Mouse (Mus musculus): ENCODE data around the gene Filip1. TPM values are rescaled to one million over a fixed set of nuclear protein-coding genes. Genes with fewer than 3 reads are reported as not detected.

The Filip1 gene
- polyA plus RNA-seq, 1 experiment from 2014 or later = 2.5 TPM

- Histone ChIP-seq H3K4me1 (ENCODE audit: control insufficient read depth, insufficient read depth, low read depth, low read length) (no peaks in the 10 kb centered on the region), H3K27me3 (replicated peaks; ENCODE audit: control insufficient read depth, insufficient read depth, low read length) (no peaks in the 10 kb centered on the region; the same call in 1 of the 2 replicates), H3K4me2 (ENCODE audit: low read length) (no peak overlapping the region), H3K36me3 (ENCODE audit: control insufficient read depth, insufficient read depth, low read length) (no peaks in the 10 kb centered on the region), H3K9me3 (ENCODE audit: control insufficient read depth, low read length) (no peaks in the 10 kb centered on the region), H3K27ac (ENCODE audit: low read depth, low read length) (no peak overlapping the region), H3K9ac (ENCODE audit: low read depth, low read length) (no peak overlapping the region), H3K4me3 (ENCODE audit: low read length) (no peak overlapping the region)
- WGBS = 92% methylated on average over 2 of the region's 2 CpGs
- no peak for ATAC-seq
These were observed 64.7 kb downstream of the Filip1 start for GRCm38 (mm10) chr9:79947973-79948372.

- no peak for ATAC-seq
- Histone ChIP-seq H3K27me3 (replicated peaks; ENCODE audit: control insufficient read depth, insufficient read depth, low read length) (no peaks in the 10 kb centered on the region; the same call in 1 of the 2 replicates), H3K4me2 (ENCODE audit: low read length) (no peak overlapping the region), H3K27ac (ENCODE audit: low read depth, low read length) (no peak overlapping the region), H3K36me3 (ENCODE audit: control insufficient read depth, insufficient read depth, low read length) (no peaks in the 10 kb centered on the region), H3K9ac (ENCODE audit: low read depth, low read length) (no peak overlapping the region), H3K9me3 (ENCODE audit: control insufficient read depth, low read length) (no peaks in the 10 kb centered on the region), H3K4me3 (ENCODE audit: low read length) (no peak overlapping the region), H3K4me1 (ENCODE audit: control insufficient read depth, insufficient read depth, low read depth, low read length) (no peaks in the 10 kb centered on the region)
- WGBS = 87% methylated on average over 3 of the region's 3 CpGs
These were observed 65.2 kb downstream of the Filip1 start for GRCm38 (mm10) chr9:79947414-79947813.

GRCm38 (mm10) chr9:79944872-79945271 lies 67.8 kb downstream of the Filip1 start:
- H3K27ac ChIP-seq (ENCODE audit: low read depth, low read length) = no peak overlapping the region
- H3K27me3 ChIP-seq (replicated peaks; ENCODE audit: control insufficient read depth, insufficient read depth, low read length) = no peaks in the 10 kb centered on the region
- H3K4me1 ChIP-seq (ENCODE audit: control insufficient read depth, insufficient read depth, low read depth, low read length) = no peaks in the 10 kb centered on the region
- H3K9me3 ChIP-seq (ENCODE audit: control insufficient read depth, low read length) = no peaks in the 10 kb centered on the region
- no peak overlapping the region for H3K4me3 ChIP-seq (ENCODE audit: low read length)
- H3K4me2 ChIP-seq (ENCODE audit: low read length) = no peak overlapping the region
- no peak overlapping the region for H3K9ac ChIP-seq (ENCODE audit: low read depth, low read length)
- no peaks in the 10 kb centered on the region for H3K36me3 ChIP-seq (ENCODE audit: control insufficient read depth, insufficient read depth, low read length)
- WGBS = 83% methylated on average over 6 of the region's 6 CpGs
- ATAC-seq = no peak

DNA sequence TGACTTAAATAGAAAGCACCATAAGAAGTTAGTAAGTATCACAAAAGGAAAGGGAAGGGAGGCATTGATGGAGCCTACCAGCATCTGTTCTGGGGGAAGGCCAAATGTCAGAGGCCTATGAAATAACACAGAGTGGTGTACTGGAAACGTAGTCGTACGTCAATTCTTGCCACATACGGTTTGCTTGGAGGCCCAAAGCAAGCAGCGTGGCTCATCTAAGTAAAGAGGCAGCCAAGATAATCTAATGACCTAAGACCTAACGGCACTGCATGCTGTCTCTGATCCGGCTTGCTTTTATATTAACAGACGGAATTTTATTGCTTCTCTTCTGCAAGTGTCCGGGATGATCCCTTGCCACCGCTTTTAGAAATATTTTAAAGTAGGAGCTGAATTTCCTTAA lies 68.7 kb downstream of the Filip1 start:
- no peak overlapping the region for H3K4me2 ChIP-seq (ENCODE audit: low read length)
- no peak overlapping the region for H3K4me3 ChIP-seq (ENCODE audit: low read length)
- H3K36me3 ChIP-seq (ENCODE audit: control insufficient read depth, insufficient read depth, low read length) = no peaks in the 10 kb centered on the region
- H3K4me1 ChIP-seq (ENCODE audit: control insufficient read depth, insufficient read depth, low read depth, low read length) = no peaks in the 10 kb centered on the region
- H3K9me3 ChIP-seq (ENCODE audit: control insufficient read depth, low read length) = no peaks in the 10 kb centered on the region
- no peak overlapping the region for H3K27ac ChIP-seq (ENCODE audit: low read depth, low read length)
- WGBS = 62% methylated on average over 10 of the region's 10 CpGs
- no peak overlapping the region for H3K9ac ChIP-seq (ENCODE audit: low read depth, low read length)
- no peaks in the 10 kb centered on the region for H3K27me3 ChIP-seq (replicated peaks; ENCODE audit: control insufficient read depth, insufficient read depth, low read length)
- no peak for ATAC-seq

DNA sequence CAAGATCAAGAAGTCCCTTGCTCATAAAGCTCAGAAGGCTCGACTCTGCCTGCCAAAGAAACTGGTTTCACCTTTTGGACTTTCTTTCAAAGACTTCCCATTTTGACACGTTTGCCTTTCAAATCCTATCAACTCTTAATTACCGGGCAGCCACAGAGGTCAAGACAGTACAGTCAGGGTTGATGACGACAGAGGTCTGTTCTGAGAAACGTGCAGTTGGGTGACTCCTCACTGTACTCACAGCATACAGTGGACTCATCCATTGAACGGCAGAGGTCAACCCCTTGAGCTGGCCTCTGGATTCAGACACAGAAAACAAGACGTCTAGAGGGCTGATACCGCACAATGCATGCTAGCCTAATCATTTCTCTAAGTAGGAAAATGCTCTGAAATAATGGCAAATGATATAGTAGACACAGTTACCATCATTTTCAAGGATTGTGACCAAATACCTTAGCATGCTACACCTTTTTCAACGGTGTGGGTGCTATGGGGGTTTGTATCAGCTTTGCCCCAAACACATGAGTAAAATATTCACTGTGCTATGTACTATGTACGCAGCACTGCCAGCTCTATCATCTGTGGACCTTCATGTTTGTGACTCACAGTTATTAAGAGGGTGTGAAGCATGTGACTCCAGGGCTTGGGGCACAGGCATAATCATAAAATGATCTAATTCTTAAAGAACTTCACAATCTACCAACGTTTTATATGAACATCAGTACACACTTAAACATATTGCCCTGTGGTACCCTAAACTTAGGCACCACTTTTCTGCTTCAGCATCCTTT lies 74.0 kb downstream of the Filip1 start:
- Histone ChIP-seq H3K4me2 (ENCODE audit: low read length) (no peak overlapping the region), H3K9me3 (ENCODE audit: control insufficient read depth, low read length) (no peaks in the 10 kb centered on the region), H3K4me1 (ENCODE audit: control insufficient read depth, insufficient read depth, low read depth, low read length) (no peaks in the 10 kb centered on the region), H3K27ac (ENCODE audit: low read depth, low read length) (no peak overlapping the region), H3K9ac (ENCODE audit: low read depth, low read length) (no peak overlapping the region), H3K36me3 (ENCODE audit: control insufficient read depth, insufficient read depth, low read length) (no peaks in the 10 kb centered on the region), H3K27me3 (replicated peaks; ENCODE audit: control insufficient read depth, insufficient read depth, low read length) (no peaks in the 10 kb centered on the region), H3K4me3 (ENCODE audit: low read length) (no peak overlapping the region)
- WGBS = 77% methylated on average over 11 of the region's 11 CpGs
- ATAC-seq = no peak

DNA sequence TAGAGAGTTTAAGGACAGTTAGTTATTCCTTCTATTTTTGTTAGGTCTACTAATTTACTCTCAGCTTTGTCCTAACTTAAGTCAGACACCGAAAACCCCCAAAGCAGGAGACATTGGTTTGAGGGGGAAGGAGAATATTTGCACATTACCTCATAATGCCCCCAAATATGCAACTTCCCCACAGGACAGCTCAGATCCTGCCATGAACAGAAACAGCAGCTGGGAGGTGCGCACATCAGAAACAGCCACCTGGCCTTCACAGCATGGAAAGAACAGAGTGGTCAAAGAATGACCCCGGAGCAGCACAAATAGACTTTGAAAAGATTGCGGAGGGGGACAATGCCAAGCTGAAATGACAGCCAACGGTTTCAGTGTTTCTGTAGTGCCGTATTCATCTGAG lies 75.1 kb downstream of the Filip1 start:
- Histone ChIP-seq H3K4me1 (ENCODE audit: control insufficient read depth, insufficient read depth, low read depth, low read length) (no peaks in the 10 kb centered on the region), H3K36me3 (ENCODE audit: control insufficient read depth, insufficient read depth, low read length) (no peaks in the 10 kb centered on the region), H3K9me3 (ENCODE audit: control insufficient read depth, low read length) (no peaks in the 10 kb centered on the region), H3K4me3 (ENCODE audit: low read length) (no peak overlapping the region), H3K9ac (ENCODE audit: low read depth, low read length) (no peak overlapping the region), H3K4me2 (ENCODE audit: low read length) (no peak overlapping the region), H3K27ac (ENCODE audit: low read depth, low read length) (no peak overlapping the region), H3K27me3 (replicated peaks; ENCODE audit: control insufficient read depth, insufficient read depth, low read length) (no peaks in the 10 kb centered on the region)
- ATAC-seq = no peak
- 56% methylated on average over 6 of the region's 6 CpGs for WGBS

GRCm38 (mm10) chr9:79932578-79932977 lies 80.1 kb downstream of the Filip1 start:
- no peak for ATAC-seq
- H3K4me2 ChIP-seq (ENCODE audit: low read length) = no peak overlapping the region

GRCm38 (mm10) chr9:79928092-79928491 lies 84.6 kb downstream of the Filip1 start:
- H3K4me1 ChIP-seq (ENCODE audit: control insufficient read depth, insufficient read depth, low read depth, low read length) = no peaks in the 10 kb centered on the region
- H3K36me3 ChIP-seq (ENCODE audit: control insufficient read depth, insufficient read depth, low read length) = no peaks in the 10 kb centered on the region
- H3K9ac ChIP-seq (ENCODE audit: low read depth, low read length) = no peak overlapping the region
- H3K9me3 ChIP-seq (ENCODE audit: control insufficient read depth, low read length) = no peaks in the 10 kb centered on the region
- H3K4me2 ChIP-seq (ENCODE audit: low read length) = no peak overlapping the region
- ATAC-seq = no peak
- 92% methylated on average over 3 of the region's 3 CpGs for WGBS
- H3K27ac ChIP-seq (ENCODE audit: low read depth, low read length) = no peak overlapping the region
- H3K27me3 ChIP-seq (replicated peaks; ENCODE audit: control insufficient read depth, insufficient read depth, low read length) = no peaks in the 10 kb centered on the region
- no peak overlapping the region for H3K4me3 ChIP-seq (ENCODE audit: low read length)

More at GRCm38 (mm10) chr9:79932578-79932977, 80.1 kb downstream of the Filip1 start:
- Histone ChIP-seq H3K9me3 (ENCODE audit: control insufficient read depth, low read length) (no peaks in the 10 kb centered on the region), H3K27ac (ENCODE audit: low read depth, low read length) (no peak overlapping the region), H3K36me3 (ENCODE audit: control insufficient read depth, insufficient read depth, low read length) (no peaks in the 10 kb centered on the region), H3K27me3 (replicated peaks; ENCODE audit: control insufficient read depth, insufficient read depth, low read length) (no peaks in the 10 kb centered on the region), H3K9ac (ENCODE audit: low read depth, low read length) (no peak overlapping the region), H3K4me1 (ENCODE audit: control insufficient read depth, insufficient read depth, low read depth, low read length) (no peaks in the 10 kb centered on the region), H3K4me3 (ENCODE audit: low read length) (no peak overlapping the region)
- 90% methylated on average over 5 of the region's 5 CpGs for WGBS

DNA sequence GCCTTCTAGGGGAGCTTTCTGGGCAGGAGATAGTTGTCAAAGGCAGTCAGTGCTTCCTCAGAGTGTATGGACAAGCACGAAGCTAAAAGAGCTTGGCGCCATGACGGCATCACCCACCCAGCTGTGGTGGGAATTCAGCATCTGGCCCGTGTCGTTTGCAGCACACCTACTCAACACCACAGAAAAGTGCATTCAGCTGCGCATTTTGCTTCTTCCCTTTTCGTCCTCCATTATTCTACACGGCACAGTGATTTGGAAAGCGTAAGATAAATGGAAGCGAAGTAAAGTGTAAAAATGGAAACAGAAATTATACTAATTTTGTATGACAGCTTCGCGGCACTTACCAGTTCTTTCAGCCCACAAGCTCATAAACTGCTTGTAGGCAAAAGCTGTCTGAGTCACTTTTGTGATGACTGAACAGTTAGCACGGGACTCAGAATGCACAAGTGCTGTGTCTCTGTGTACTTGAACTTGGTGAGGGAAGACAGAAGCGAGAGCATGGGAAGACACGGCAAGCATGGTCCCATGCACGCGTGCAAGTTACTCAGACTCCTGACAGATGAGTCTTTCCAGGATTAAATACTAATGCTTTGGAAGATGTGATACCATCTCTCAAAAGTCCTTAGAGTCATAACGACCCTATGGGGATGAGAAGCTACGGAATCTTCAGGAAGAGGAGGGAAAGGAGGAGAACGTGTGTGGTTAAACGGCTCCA lies 85.3 kb downstream of the Filip1 start:
- 88% methylated on average over 21 of the region's 21 CpGs for WGBS
- ATAC-seq = no peak
- H3K9me3 ChIP-seq (ENCODE audit: control insufficient read depth, low read length) = no peaks in the 10 kb centered on the region
- H3K4me3 ChIP-seq (ENCODE audit: low read length) = no peak overlapping the region
- H3K36me3 ChIP-seq (ENCODE audit: control insufficient read depth, insufficient read depth, low read length) = no peaks in the 10 kb centered on the region
- H3K27ac ChIP-seq (ENCODE audit: low read depth, low read length) = no peak overlapping the region
- no peaks in the 10 kb centered on the region for H3K4me1 ChIP-seq (ENCODE audit: control insufficient read depth, insufficient read depth, low read depth, low read length)
- H3K9ac ChIP-seq (ENCODE audit: low read depth, low read length) = no peak overlapping the region
- H3K4me2 ChIP-seq (ENCODE audit: low read length) = no peak overlapping the region
- H3K27me3 ChIP-seq (replicated peaks; ENCODE audit: control insufficient read depth, insufficient read depth, low read length) = no peaks in the 10 kb centered on the region
